In the genomic region with DNA sequence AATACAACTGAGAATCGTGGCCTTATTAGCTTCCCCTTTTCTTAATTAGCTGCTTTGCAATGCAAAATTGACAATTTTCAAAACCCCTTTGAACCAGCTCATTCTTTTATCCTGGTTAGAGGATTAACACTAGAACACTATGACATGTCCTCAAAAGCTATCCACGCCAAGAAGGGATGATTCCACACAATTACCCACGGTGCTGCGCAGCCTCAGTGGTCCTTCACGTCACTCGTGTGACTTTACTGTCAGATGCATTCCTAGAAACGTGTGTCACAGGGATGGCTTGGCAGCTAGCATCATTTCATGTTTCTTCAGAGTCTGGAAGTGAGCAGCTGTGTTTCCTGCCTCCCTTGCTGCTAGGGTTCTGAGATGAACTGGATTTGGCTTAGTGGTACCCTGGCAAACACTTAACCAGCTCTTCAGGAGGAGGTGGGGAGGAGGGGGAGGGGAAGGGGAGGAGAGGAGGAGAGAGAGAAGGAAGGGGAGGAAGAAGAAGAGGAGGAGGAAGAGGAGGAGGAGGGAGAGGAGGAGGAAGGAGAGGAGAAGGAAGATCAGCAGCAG, we compare ENCODE assay signal across 8 mouse cellular contexts.
A peak's percentile ranks its signal among the peaks of the same experiment; 100 is the strongest.
DNase-seq lines count a peak whose midpoint lies in the region; ATAC-seq and TF ChIP-seq lines count a peak whose summit lies in the region.

No protein-coding gene starts in this region.

- WGBS in forebrain, embryonic 15.5 days, result 18% methylated on average over 7 of the region's 7 CpGs
- 86% methylated on average over 7 of the region's 7 CpGs for WGBS in limb, embryonic 10.5 days
- WGBS in neural tube, embryonic 15.5 days, result 68% methylated on average over 7 of the region's 7 CpGs

- H3K4me2 ChIP-seq in forebrain, embryonic 15.5 days (replicated peaks), result no peak overlapping the region
- H3K4me2 ChIP-seq in neural tube, embryonic 15.5 days, result no peak overlapping the region

- no peak overlapping the region for H3K9ac ChIP-seq in forebrain, embryonic 15.5 days (replicated peaks)
- no peak overlapping the region for H3K9ac ChIP-seq in neural tube, embryonic 15.5 days (replicated peaks)

- H3K36me3 ChIP-seq in forebrain, embryonic 15.5 days, result no peaks in the 10 kb centered on the region
- no peaks in the 10 kb centered on the region for H3K36me3 ChIP-seq in limb, embryonic 10.5 days
- H3K36me3 ChIP-seq in neural tube, embryonic 15.5 days, result no peaks in the 10 kb centered on the region

- no peak overlapping the region for H3K4me3 ChIP-seq in layer of hippocampus, adult 2 months
- no peak overlapping the region for H3K4me3 ChIP-seq in forebrain, embryonic 15.5 days
- 0 out of 2 replicates have a peak overlapping the region, but pooled peaks have one; percentile 19 for H3K4me3 ChIP-seq in limb, embryonic 10.5 days
- no peak overlapping the region for H3K4me3 ChIP-seq in neural tube, embryonic 15.5 days (replicated peaks)
- no peak overlapping the region for H3K4me3 ChIP-seq in left cerebral cortex, adult 2 months

- DNase-seq in layer of hippocampus, adult 2 months (ENCODE audit: low spot score in 2 of 2), result no peak
- no peak for DNase-seq in layer of hippocampus, postnatal 25 days (ENCODE audit: extremely low spot score in 1 of 2, low spot score in 1 of 2)
- no peak for DNase-seq in limb, embryonic 10.5 days (ENCODE audit: low spot score)
- no peak for DNase-seq in left cerebral cortex, adult 2 months (ENCODE audit: extremely low spot score in 1 of 2, low spot score in 2 of 2)
- no peak for DNase-seq in gastrocnemius, postnatal 10 days
- no peak for DNase-seq in yolk sac, embryonic 10.5 days (ENCODE audit: low spot score)

- peak overlapping the region; percentile 48; the same call in 1 of the 2 replicates for H3K27ac ChIP-seq in layer of hippocampus, adult 2 months
- H3K27ac ChIP-seq in forebrain, embryonic 15.5 days (replicated peaks), result peak overlapping the region; percentile 27; the same call in 1 of the 2 replicates
- H3K27ac ChIP-seq in limb, embryonic 10.5 days, result peak overlapping the region; percentile 84
- peak overlapping the region; percentile 58 for H3K27ac ChIP-seq in neural tube, embryonic 15.5 days (replicated peaks)
- H3K27ac ChIP-seq in left cerebral cortex, adult 2 months, result no peak overlapping the region

- H3K27me3 ChIP-seq in forebrain, embryonic 15.5 days, result no peaks in the 10 kb centered on the region
- no peaks in the 10 kb centered on the region for H3K27me3 ChIP-seq in limb, embryonic 10.5 days (ENCODE audit: low read depth, poor library complexity, severe bottlenecking)
- H3K27me3 ChIP-seq in neural tube, embryonic 15.5 days (replicated peaks), result no peaks in the 10 kb centered on the region

- ATAC-seq in forebrain, embryonic 15.5 days (replicated peaks), result no peak
- ATAC-seq in neural tube, embryonic 15.5 days (ENCODE audit: low FRiP score), result no peak; the same call in 1 of the 2 replicates

- peaks cover 8% of the 10 kb centered on the region; the same call in 1 of the 2 replicates for H3K4me1 ChIP-seq in forebrain, embryonic 15.5 days
- peaks cover 47% of the 10 kb centered on the region for H3K4me1 ChIP-seq in limb, embryonic 10.5 days
- H3K4me1 ChIP-seq in neural tube, embryonic 15.5 days, result peaks cover 21% of the 10 kb centered on the region

- TF ChIP-seq CTCF in layer of hippocampus, adult 2 months (conservative IDR thresholded peaks at IDR 0.05), result no peak
- TF ChIP-seq CTCF in left cerebral cortex, adult 2 months (IDR thresholded peaks at IDR 0.05), result no peak

- H3K9me3 ChIP-seq in forebrain, embryonic 15.5 days, result no peaks in the 10 kb centered on the region
- H3K9me3 ChIP-seq in limb, embryonic 10.5 days (replicated peaks), result no peaks in the 10 kb centered on the region
- no peaks in the 10 kb centered on the region for H3K9me3 ChIP-seq in neural tube, embryonic 15.5 days (replicated peaks)

- intact Hi-C loops in left cerebral cortex, adult 2 months (cut with DNase I), result no loop called here
